Mouse (Mus musculus): ENCODE measurements around the gene Hspa1l. TPM values are rescaled to one million over a fixed set of nuclear protein-coding genes. Genes with fewer than 3 reads are reported as not detected.
"Not testable (repeated sequence)": the region's sequence is repeated elsewhere in the genome, so short reads cannot be mapped to it uniquely, and the experiment has no call there.

The Hspa1l gene
- total RNA-seq, 2 experiments from 2014 or later: not detected

DNA sequence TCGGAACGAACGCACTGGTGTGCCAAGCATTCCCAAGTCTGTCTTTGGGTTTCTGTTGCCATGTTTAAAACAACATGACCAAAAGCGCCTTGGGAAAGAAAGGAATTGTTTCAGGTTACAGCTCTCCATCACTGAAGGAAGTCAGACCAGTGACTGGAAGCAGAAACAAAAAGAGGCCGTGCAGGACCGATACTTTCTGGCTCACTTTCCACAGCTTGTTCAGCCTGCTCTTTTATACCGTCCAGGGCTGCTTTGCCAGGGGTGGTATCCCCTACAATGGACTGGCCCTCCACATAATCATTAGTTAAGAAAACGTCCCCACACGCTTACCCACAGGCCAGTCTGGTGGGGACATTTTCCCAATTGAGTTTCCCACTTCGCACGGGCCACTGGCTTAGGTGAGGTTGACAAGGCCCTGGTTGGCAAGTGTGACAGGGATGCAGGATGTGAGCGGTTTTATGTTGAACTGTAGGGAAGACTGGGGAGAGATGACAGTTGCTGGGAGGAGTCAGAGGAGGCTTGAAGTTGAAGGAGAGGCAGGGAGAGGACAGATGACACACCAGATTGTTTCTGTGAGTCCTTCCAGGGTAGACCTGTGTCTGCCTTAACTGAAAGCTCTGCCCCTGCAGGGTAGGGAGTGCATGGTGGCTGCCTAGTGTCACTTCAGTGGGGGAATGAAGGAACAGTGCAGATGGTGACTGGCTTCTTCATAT is 29.8 kb downstream of the Hspa1l start:
- peak; percentile 42 for ATAC-seq (replicated peaks; ENCODE audit: poor library complexity)

DNA sequence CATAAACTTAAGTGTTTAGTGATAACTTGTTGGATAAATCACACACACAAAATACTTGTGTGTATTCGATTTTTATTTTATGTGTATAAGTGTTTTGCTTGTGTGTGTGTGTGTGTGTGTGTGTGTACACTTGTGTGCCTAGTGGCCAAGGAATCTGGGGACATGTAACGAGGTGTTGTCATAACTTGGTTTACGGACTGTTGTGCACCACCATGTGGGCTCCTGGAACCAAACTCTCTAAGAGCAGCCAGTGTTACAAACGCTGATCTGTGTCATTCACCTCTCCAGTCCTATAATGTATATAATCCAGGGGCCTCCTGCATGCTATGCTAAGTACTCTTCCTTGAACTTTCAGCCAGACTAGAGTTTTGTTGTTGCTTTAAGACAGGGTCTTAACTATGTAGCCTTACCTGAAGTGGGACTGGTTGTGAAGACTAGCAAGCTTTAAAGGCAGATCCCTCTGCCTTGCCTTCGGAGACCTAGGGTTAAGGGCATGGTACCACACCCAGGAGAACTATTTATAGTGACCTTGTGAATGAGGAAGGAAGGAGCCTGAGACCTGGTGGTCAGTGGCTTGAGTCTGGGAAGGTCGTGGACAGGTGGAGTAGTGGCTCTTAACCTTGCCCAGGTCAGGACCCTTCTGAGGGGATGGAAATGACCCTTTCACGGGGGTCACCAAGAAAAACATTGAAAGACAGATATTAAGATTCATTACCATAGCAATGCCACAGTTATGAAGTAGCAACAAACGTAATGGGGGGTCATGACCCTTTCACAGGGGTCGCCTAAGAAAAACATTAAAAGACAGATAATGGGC is 30.7 kb downstream of the Hspa1l start:
- no peak for ATAC-seq (replicated peaks; ENCODE audit: poor library complexity)

DNA sequence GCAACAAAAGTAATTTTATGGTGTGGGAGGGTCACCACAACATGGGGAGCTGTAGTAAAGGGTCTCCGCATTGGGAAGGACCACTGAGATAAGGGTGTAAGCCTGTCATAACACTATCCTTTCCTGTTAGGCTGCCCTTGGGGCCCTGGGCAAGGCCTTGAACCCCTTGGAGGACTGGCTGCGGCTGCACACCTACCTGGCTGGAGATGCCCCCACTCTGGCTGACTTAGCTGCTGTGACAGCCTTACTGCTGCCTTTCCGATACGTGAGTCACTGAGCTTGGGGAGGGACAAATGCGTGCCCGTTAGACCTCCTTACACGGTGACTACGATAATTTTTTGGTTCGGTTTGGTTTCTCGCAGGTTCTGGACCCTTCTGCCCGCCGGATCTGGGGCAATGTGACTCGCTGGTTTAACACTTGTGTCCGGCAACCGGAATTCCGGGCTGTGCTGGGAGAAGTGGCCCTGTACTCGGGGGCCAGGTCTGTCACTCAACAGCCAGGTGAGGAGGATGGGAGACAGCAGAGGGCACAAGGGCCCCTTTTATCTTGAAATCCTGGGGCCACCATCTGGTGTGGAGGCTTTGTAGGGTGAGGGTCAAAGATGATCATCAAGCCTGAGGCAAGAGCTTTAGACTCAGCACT is 31.7 kb downstream of the Hspa1l start:
- ATAC-seq (replicated peaks; ENCODE audit: poor library complexity): no peak

DNA sequence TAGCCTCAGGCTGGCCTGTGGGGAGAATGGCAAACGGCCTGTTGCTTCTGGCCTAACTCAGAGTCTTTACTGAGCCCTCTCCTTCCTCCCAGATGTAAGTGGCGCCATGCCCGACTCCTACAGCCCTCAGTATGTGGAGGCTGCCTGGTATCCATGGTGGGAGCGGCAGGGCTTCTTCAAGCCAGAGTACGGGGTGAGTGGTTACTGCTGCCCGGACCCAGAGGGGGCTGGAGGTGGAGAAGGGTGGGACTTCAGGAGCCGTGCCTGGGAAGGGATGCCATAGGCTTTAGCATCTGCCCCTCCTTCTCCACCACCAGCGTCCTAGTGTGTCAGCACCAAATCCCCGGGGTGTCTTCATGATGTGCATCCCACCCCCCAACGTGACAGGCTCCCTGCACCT is 32.7 kb downstream of the Hspa1l start:
- no peak for ATAC-seq (replicated peaks; ENCODE audit: poor library complexity)

DNA sequence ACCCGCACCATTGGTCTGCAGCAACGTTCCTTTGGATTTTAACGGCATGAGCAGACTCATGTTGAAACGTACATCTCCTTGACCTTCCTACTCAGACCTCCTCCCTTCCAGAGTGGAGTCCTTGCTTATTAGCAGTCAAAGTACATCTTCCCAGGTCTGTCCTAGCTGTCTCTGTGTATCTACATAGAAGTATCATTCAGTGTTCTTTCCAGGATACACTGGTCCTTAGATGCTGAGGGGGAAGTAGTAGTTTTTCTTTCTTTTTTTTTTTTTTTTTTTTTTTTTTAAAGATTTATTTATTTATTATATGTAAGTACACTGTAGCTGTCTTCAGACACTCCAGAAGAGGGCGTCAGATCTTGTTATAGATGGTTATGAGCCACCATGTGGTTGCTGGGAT is 33.4 kb downstream of the Hspa1l start:
- ATAC-seq (replicated peaks; ENCODE audit: poor library complexity): not testable (repeated sequence)

DNA sequence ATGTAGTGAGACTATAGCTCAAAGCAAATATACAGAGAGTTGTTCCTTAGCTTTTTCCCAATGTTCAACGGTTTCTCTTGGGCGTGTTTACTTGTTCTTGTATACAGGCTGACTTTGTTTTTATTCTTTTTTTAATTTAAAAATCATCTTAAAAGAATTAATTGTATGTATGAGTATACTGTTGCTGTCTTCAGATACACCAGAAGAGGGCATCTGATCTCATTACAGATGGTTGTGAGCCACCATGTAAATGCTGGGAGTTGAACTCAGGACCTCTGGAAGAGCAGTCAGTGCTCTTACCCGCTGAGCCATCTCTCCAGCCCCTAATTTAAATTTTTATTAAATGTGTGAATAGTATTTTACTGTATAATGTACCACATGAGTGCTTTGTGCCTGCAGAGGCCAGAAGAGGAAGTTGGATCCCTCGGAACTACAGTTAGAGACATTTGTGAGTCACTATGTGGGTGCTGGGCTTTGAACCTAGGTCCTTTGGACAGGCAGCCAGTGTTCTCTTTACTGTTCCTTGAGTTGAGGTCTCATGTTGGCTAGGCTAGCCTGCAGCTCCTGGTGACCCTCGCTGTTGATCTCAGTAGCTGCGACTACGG is 35.0 kb downstream of the Hspa1l start:
- ATAC-seq (replicated peaks; ENCODE audit: poor library complexity): 0 out of 2 replicates have a peak, but pooled peaks have one; percentile 42

DNA sequence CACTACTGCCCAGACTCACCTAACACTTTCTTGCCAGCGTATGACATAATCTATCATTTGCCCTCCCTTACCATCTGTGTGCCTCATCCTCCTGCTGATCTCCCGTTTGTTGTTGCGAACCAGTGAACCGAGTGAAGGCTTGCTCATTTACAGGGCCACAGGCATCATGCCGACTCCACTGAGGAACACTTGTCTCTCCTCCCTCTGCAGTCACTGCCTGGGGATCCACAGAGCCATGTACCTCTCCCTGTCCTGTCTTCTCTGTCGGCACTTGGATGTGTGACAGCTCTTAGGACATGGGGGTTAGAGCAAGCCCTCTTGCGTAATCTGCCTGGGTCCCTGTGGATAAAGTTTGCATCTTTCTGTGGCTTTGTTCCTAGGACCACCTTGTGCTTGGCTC is 37.1 kb downstream of the Hspa1l start:
- no peak for ATAC-seq (replicated peaks; ENCODE audit: poor library complexity)

DNA sequence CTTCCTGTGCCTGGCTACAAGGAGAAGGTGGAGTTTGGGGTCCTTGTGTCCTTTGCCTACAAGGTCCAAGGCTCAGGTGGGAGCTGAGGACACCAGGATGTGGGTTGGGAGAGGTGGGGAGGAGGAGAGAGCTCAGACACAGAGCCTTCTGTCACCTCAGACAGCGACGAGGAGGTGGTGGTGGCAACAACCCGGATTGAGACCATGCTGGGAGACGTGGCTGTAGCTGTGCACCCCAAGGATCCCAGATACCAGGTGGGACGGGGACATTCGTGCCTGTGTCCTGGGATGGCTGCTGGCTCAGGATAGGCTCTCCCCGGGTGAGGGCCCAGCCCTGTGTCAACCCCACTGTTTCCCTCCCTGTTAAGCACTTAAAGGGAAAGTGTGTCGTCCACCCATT is 38.9 kb downstream of the Hspa1l start:
- ATAC-seq (replicated peaks; ENCODE audit: poor library complexity): no peak

DNA sequence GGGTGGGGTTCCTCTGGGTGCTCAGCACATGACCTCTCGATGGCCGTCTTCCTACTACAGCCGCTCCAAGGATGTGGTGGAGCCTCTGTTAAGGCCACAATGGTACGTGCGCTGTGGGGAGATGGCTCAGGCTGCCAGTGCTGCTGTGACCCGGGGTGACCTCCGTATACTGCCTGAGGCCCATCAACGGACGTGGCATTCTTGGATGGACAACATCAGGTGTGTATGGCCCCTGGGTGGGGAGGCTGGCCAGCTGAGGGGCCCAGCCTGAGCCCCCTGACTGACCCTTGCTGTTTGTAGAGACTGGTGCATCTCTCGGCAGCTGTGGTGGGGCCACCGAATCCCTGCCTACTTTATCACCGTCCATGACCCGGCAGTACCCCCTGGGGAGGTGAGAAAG is 39.9 kb downstream of the Hspa1l start:
- ATAC-seq (replicated peaks; ENCODE audit: poor library complexity): no peak

DNA sequence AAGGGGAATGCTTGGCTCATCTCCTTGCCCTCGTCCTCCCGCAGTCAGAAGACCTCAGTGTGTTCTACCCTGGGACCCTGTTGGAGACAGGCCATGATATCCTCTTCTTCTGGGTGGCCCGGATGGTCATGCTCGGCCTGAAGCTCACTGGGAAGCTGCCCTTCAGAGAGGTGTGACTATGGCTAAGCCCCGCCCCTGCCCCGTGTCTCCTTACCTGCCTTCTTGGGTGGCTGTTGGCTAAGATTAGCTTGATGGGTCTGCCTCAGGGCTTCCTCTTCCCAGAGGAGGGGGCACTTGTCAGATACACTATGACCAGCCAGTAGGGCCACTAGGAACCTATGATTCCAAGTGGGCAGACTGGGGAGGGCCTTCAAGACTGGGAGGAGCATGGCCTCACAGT is 40.7 kb downstream of the Hspa1l start:
- no peak for ATAC-seq (replicated peaks; ENCODE audit: poor library complexity)

DNA sequence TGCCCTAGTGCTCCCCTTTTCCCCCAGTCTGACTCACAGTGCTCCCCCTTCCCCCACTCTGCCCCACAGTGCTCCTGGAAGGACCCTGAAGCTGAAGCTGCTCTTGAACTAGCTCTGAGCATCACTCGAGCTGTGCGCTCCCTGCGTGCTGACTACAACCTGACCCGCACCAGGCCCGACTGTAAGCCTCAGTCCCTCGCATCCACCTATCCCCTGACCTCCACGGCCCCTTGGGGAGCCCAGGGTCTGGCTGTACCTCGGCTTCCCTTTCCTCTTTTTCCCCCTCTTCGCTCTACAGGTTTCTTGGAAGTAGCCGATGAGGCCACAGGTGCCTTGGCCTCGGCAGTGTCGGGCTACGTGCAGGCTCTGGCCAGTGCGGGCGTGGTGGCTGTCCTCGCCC is 42.8 kb downstream of the Hspa1l start:
- no peak for ATAC-seq (replicated peaks; ENCODE audit: poor library complexity)

DNA sequence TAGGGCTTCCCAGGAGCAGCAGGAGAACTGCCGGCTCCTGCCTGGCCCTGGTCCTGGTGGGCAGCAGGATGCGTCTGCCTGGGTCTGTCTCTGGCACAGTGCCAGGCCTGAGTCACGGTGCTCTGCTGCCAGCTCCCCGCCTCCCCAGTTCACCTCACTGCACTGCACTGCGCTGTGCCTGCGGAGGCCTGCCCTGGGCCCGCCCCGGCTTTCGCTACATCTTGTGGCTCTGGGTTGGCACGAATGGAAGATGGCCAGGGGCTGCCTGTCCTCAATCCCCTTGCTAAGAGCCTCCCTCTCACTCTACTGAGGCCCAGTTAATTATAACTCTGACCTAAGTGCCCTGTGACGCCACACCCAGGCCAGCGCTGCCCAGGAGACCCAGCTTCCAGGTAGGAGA is 43.9 kb downstream of the Hspa1l start, which contains the start of gene Vwa7:
Gene Vwa7 (plus strand): TSS at position 204 of the 400 bp plus-strand sequence.
- peak; percentile 49 for ATAC-seq (replicated peaks; ENCODE audit: poor library complexity)

DNA sequence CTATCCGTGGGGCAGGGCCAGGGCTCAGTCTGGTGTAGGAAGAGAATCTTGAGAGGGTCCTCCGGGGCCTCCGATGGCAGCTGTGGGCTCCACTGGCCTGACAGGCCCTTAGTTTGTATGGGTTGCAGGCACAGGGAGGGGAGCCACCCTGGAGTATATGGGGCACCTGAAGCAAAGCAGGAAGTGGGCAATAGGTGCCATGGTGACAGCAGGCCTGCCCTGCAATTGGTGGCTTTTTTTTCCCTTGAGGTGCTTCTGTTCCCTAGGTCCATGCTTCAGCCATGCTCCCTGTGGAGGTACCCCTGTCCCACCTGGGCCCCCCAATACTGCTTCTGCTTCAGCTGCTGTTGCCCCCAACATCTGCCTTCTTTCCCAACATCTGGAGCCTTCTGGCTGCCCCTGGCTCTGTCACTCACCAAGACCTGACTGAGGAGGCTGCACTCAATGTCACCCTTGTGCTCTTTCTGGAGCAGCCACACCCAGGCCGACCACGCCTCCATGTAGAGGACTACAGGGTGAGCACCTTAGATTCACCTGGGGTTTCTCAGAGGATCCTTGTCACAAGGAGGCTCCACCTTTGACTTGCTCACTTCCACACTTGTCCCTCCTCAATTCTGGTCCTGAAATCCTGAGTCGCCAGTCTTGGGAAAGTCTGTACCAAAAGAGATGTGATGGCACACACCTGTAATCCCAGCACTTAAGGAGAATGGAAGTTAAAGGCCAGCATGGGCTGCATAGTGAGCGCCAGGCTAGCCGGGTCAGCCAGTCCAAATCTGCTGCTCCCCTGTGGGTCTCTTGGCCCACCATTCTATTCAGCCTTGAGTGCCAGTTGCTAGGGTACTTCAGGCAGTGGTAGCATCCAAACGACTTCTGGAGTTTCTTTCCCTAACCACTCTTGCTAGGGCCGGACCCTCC is 44.5 kb downstream of the Hspa1l start:
- no peak for ATAC-seq (replicated peaks; ENCODE audit: poor library complexity)

DNA sequence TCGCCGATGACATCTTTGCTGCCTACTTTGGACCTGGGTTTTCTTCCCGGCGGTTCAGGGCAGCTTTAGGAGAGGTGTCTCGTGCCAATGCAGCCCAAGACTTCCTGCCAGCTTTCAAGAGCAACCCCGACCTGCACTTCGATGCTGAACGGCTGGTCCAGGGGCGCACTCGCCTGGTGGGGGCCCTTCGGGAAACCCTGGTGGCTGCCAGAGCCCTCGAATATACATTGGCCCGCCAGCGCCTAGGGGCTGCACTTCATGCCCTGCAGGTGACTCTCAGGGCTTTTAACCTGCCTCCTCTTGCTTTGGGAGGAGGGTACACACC is 45.2 kb downstream of the Hspa1l start:
- ATAC-seq (replicated peaks; ENCODE audit: poor library complexity): no peak

DNA sequence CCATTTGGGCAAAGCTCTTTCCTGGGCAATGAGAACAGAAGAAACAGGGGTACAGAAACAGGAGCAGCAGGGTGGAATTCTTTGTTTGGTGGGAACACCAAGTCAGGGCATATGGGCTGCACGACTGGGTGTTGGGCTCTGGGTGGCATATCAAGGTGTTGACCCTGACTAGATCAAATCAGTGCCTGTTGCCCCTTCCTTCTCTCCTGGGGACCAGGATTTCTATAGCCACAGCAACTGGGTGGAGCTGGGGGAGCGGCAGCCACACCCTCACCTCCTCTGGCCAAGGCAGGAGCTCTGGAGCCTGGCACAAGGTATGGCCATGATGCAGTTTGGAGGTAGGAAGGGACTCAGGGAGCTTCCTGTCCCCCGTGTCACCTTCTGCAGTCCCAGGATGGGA is 45.7 kb downstream of the Hspa1l start:
- ATAC-seq (replicated peaks; ENCODE audit: poor library complexity): no peak

DNA sequence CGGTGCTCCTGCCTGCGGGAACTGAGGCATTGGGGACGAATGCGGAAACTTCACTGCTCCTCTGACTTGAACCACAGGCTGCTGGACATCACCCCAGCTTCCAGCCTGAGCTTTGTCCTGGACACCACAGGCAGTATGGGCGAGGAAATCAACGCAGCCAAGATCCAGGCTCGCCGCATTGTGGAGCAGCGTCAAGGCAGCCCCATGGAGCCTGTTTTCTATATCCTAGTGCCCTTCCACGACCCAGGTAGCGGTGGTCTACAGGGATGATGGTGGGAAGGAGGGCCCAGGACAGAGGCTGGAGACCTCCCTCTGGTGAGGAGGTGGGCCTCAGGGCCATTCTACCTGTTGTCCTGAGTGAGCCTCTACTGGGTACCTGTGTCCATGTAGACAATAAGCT is 47.4 kb downstream of the Hspa1l start:
- no peak for ATAC-seq (replicated peaks; ENCODE audit: poor library complexity)

DNA sequence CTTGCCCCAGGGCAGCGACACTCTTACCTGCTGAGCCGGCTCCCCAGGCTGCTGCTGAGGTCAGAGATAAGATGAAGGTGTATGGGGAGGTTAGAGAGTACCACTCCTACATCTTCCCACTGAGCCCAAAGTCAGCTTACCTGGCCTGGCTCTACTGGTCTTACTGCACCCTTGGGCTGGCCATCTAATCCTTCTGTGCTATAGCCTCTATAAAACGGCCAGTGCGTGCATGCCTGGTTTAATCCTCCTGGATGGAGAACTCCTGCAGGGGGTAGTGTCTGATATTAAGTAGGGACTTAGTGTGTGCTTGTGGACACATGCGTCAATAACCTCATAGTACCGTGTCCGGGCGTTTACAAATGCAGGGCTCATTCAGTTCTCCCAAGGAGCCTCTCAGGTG is 48.0 kb downstream of the Hspa1l start:
- no peak for ATAC-seq (replicated peaks; ENCODE audit: poor library complexity)

DNA sequence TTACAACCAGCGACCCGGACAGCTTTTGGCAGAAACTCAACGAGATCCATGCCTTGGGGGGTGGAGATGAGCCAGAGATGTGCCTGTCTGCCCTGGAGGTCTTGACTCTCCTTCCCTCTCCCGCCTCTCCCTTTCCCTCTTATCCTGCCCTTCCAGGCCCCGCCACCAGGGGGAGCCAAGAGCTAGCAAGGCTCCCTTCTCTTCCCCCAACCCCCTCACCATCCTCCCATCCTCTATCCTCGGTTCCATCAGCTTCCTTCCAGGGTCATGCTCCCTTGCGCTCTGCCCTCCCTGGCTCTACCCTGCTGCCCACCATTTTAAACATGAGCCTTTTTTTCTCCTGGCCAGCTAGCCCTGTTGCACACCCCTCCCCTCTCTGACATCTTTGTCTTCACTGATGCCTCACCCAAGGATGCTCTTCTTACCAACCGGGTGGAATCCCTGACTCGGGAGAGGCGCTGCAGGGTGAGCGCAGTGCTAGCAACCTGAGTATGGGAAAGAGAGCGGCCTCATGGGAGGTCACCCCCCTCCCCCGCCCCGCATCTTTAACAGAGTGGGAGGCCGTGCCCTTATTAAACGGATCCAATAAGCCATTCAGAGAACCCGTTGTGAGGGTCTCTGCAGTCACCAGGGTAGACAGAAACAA is 48.8 kb downstream of the Hspa1l start:
- ATAC-seq (replicated peaks; ENCODE audit: poor library complexity): peak; percentile 64

DNA sequence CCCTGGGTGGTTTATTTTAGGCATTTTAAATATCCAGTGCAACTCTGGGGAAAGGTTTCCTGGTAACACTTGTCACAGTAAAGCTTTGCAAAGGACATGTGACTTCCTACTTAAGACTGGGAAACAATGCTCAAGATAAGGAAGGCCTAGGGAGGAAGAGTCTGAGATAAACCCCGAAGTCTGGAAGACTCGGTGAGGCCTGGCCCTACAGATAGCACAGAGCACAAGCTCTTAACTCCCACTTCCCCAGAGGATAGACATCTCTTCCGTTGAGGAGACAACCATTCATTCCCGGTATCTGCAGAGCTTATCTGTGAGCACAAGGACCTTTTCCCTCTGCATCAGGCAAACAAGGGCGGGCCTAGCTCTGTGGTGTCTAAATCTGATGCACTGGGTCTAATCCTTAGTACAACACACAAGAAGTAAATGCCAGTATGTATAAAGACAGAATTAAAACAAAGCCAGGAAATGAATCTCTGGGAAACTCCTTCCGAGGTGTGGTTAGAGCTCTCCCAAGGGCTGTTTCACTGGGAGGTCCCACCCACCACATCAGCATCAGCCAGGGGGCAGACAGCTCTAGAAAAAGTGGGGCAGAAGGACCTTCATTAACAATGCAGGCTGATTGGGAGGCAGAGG is 49.5 kb downstream of the Hspa1l start:
- peak; percentile 74 for ATAC-seq (replicated peaks; ENCODE audit: poor library complexity)

All from megakaryocyte progenitor cell, adult 5-6 weeks (primary cell).